Mouse (Mus musculus) forebrain, embryonic 15.5 days (tissue): ENCODE data around the gene St6galnac6. TPM values are rescaled to one million over a fixed set of nuclear protein-coding genes. Genes with fewer than 3 reads are reported as not detected.

Experiments
- ATAC-seq: fragments of 200-750 bp; cut with Nextera tagmentation; replicated peaks from 2 replicates; pipeline ENCODE4 v1.8.0; 2017; ENCODE audit warnings: mild to moderate bottlenecking, moderate TSS enrichment, moderate library complexity
- H3K27ac ChIP-seq: fragments of 300-500 bp; sonication (generic); replicated peaks from 2 replicates; pipeline ENCODE4 v1.5.1; 2015; ENCODE audit warnings: mild to moderate bottlenecking, inconsistent platforms
- H3K27me3 ChIP-seq: fragments of 300-500 bp; sonication (generic); 2 replicates; pipeline ENCODE4 v1.6.1; 2015; ENCODE audit warnings: inconsistent platforms
- H3K36me3 ChIP-seq: fragments of 300-500 bp; sonication (generic); 2 replicates; pipeline ENCODE4 v1.6.1; 2015; ENCODE audit warnings: mild to moderate bottlenecking, inconsistent platforms
- H3K4me1 ChIP-seq: fragments of 300-500 bp; sonication (generic); 2 replicates; pipeline ENCODE4 v1.6.1; 2015; ENCODE audit warnings: inconsistent platforms
- H3K4me2 ChIP-seq: fragments of 300-500 bp; sonication (generic); replicated peaks from 2 replicates; pipeline ENCODE4 v1.6.1; 2015; ENCODE audit warnings: mild to moderate bottlenecking, inconsistent platforms
- H3K4me3 ChIP-seq: fragments of 300-500 bp; sonication (generic); 2 replicates; pipeline ENCODE4 v1.5.1; 2015; ENCODE audit warnings: mild to moderate bottlenecking, inconsistent platforms
- H3K9ac ChIP-seq: fragments of 300-500 bp; sonication (generic); replicated peaks from 2 replicates; pipeline ENCODE4 v1.6.1; 2015; ENCODE audit warnings: mild to moderate bottlenecking, inconsistent platforms
- H3K9me3 ChIP-seq: fragments of 300-500 bp; sonication (generic); 2 replicates; pipeline ENCODE4 v1.6.1; 2016; ENCODE audit warnings: inconsistent platforms
- WGBS: fragments of 180-500 bp; shearing (Covaris S2); methylation state at CpG from one replicate; pipeline ENCODE4 v1.1.7; 2015; ENCODE audit warnings: mixed read lengths; 5-methylcytosine and 5-hydroxymethylcytosine counted together
- polyA plus RNA-seq: library from polyadenylated mRNA; unstranded; fragments of >200 nt; fragmentation: Nextera tagmentation; extraction: Ambion mirVana; gene quantifications from 2 replicates; pipeline ENCODE4 v1.2.1, GENCODE M21; 2015

Gene St6galnac6
- polyA plus RNA-seq, 1 experiment from 2014 or later: 19.3 TPM

DNA sequence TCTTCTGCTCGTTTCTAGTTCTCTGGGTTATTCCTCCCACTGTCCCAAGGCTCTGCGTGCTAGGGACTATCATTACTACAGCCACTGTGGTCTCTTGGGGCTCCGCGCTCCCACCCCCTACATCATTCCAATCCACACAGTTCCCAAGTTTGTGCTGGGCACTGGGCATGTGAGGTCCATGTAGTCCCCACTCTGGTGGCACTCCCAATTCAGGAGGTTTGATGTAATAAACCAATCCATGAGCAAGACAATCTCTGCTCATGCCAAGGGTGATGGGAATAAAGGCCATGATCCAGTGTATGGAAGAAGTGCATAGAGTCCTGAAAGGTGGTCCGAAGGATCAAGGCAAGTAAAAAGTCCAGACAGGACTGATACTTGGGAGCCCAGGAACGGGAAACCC is 25.0 kb upstream of the St6galnac6 start, which contains the start of gene Pip5kl1:
Pip5kl1 (plus strand) TSS at position 301 of the 400 bp plus-strand sequence.
- Histone ChIP-seq H3K27ac (no peak within 1 kb of the TSS), H3K27me3 (no peaks in the 10 kb centered on the region), H3K9me3 (no peaks in the 10 kb centered on the region), H3K9ac (peak within 1 kb of the TSS; percentile 70), H3K4me2 (peak within 1 kb of the TSS; percentile 97), H3K4me1 (peaks cover 30% of the 10 kb centered on the region), H3K36me3 (peaks cover 8% of the 10 kb centered on the region; the same call in 1 of the 2 replicates), H3K4me3 (peak within 1 kb of the TSS; percentile 62)
- WGBS: 80% methylated on average over 6 of the region's 6 CpGs
- ATAC-seq: no peak

- Histone ChIP-seq H3K4me3 (peak overlapping the region; percentile 62), H3K9me3 (no peaks in the 10 kb centered on the region), H3K27me3 (no peaks in the 10 kb centered on the region), H3K4me1 (peaks cover 30% of the 10 kb centered on the region), H3K27ac (no peak overlapping the region), H3K36me3 (peaks cover 8% of the 10 kb centered on the region; the same call in 1 of the 2 replicates), H3K9ac (peak overlapping the region; percentile 70), H3K4me2 (peak overlapping the region; percentile 97)
- ATAC-seq: no peak
- under 1% methylated on average over 26 of the region's 26 CpGs for WGBS
Measured at GRCm38 (mm10) chr2:32574901-32575585, 24.5 kb upstream of the St6galnac6 start.

GRCm38 (mm10) chr2:32575586-32576160 is 23.8 kb upstream of the St6galnac6 start, which contains the start of gene 9430097D07Rik:
TSS of gene 9430097D07Rik (minus strand) at chr2:32575684.
- 3% methylated on average over 28 of the region's 28 CpGs for WGBS
- Histone ChIP-seq H3K9ac (peak within 1 kb of the TSS; percentile 70), H3K36me3 (peaks cover 8% of the 10 kb centered on the region; the same call in 1 of the 2 replicates), H3K4me1 (peaks cover 27% of the 10 kb centered on the region), H3K27me3 (no peaks in the 10 kb centered on the region), H3K27ac (no peak within 1 kb of the TSS), H3K4me2 (peak within 1 kb of the TSS; percentile 97), H3K9me3 (no peaks in the 10 kb centered on the region), H3K4me3 (peak within 1 kb of the TSS; percentile 62)
- ATAC-seq: peak; percentile 81

DNA sequence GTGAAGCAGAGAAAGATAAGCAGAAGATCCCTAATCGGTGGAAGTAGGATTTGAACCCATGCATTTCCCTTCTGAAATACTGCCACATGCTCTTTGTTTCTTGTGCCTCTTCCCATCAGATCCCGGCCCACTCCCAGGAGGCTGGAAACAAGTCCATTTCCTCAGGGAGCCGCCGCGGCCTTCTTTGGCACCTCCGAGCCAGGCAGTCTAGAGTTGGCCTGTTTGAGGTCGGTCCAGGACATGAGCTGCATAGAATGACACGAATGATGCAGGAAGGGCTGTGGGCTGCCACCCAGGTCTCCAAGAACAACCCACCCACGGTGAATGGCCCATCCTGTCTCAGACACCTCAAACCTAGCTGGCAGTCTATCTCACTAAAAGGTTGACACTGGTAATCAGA is 23.0 kb upstream of the St6galnac6 start:
- 86% methylated on average over 9 of the region's 9 CpGs for WGBS
- Histone ChIP-seq H3K27ac (no peak overlapping the region), H3K9ac (no peak overlapping the region), H3K36me3 (peaks cover 8% of the 10 kb centered on the region; the same call in 1 of the 2 replicates), H3K27me3 (no peaks in the 10 kb centered on the region), H3K4me1 (peaks cover 23% of the 10 kb centered on the region), H3K4me3 (0 out of 2 replicates have a peak overlapping the region, but pooled peaks have one; percentile 62), H3K4me2 (0 out of 2 replicates have a peak overlapping the region, but pooled peaks have one; percentile 97), H3K9me3 (no peaks in the 10 kb centered on the region)
- ATAC-seq: no peak

GRCm38 (mm10) chr2:32578146-32579046 is 21.1 kb upstream of the St6galnac6 start:
- Histone ChIP-seq H3K27ac (no peak overlapping the region), H3K4me2 (no peak overlapping the region), H3K9me3 (no peaks in the 10 kb centered on the region), H3K36me3 (peaks cover 1% of the 10 kb centered on the region; the same call in 1 of the 2 replicates), H3K4me1 (peaks cover 19% of the 10 kb centered on the region), H3K27me3 (no peaks in the 10 kb centered on the region), H3K9ac (no peak overlapping the region), H3K4me3 (no peak overlapping the region)
- WGBS: 38% methylated on average over 26 of the region's 30 CpGs
- no peak for ATAC-seq

DNA sequence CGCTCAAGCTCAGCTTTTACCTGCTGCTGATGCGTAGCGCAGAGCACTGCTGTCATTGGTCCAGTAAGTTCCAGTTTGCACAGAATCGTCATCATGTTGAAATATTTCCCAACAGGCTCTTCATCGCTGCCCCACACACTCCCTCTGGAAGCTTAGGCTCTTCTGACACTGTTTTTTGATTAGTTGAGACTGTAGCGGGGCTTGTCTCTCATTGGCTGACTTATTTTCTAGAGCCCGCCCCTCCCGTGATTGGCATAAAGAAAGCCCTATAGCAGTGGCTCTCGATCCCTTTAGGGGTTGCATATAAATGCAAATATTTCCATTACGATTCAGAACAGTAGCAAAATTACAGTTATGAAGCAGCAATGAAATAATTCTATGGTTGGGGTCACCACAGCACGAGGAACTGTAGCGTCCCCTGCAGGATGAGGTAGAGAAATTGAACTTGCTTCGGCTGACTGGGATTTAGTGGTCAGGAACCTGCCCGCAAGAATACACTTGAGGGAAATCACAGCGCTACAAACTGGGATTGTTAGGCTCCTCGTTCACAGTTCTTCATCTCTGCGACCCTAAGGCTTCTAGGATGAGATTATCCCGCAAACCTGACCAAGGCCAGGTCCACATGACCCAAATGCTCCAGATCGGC is 17.9 kb upstream of the St6galnac6 start:
- Histone ChIP-seq H3K4me3 (peak overlapping the region; percentile 31), H3K9me3 (no peaks in the 10 kb centered on the region), H3K4me2 (peak overlapping the region; percentile 33), H3K36me3 (no peaks in the 10 kb centered on the region), H3K27me3 (no peaks in the 10 kb centered on the region), H3K4me1 (peaks cover 10% of the 10 kb centered on the region), H3K27ac (no peak overlapping the region), H3K9ac (peak overlapping the region; percentile 15; the same call in 1 of the 2 replicates)
- ATAC-seq: peak; percentile 65
- WGBS: 32% methylated on average over 19 of the region's 19 CpGs

DNA sequence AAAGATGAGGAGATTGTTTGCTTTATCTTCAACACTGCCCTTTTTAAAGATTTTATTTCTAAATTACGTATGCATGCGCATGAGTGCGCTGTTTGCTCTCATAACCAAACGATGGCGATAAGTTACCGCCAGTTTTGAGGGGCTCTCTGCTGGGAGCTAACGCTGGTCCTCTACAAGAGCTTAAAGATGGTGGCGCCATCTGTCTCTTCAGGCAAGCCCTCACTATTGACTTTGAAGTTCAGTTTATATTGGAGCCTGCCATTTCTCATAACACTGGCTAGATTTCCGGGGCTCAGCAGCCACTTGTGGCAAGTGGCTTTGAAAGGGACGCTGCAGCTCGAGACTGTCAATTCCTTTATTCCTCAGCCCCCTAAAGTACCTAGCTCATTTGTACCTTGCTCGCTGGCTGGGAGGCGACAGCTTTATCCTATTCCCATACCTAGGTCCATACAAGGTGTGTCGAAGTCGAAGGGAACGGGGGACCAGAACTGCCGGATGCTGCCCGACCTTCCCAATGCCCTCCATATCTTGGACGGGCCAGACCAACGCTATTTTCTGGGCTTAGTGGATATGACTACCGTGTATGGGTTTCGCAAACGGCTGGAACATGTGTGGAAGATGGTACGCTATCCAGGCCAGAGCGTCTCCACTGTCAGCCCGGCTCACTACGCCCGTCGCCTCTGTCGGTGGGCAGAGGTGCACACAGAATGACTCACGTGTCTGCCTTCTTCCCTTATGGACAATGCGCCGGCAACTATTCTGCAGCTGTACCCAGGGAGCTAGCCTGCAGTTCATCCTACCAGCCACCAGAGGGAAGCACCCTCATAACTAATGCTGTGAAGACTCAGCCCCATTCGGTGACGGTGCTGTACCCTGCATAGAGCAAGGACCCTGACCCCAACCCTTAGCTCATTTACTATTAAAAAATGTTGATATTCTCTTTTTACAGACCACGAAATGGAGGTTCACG is 16.4 kb upstream of the St6galnac6 start:
- Histone ChIP-seq H3K27ac (no peak overlapping the region), H3K4me3 (peak overlapping the region; percentile 36), H3K4me1 (peaks cover 23% of the 10 kb centered on the region), H3K27me3 (no peaks in the 10 kb centered on the region), H3K4me2 (peak overlapping the region; percentile 62), H3K9me3 (no peaks in the 10 kb centered on the region), H3K9ac (peak overlapping the region; percentile 42), H3K36me3 (no peaks in the 10 kb centered on the region)
- peak; percentile 55 for ATAC-seq
- WGBS: 14% methylated on average over 37 of the region's 37 CpGs

DNA sequence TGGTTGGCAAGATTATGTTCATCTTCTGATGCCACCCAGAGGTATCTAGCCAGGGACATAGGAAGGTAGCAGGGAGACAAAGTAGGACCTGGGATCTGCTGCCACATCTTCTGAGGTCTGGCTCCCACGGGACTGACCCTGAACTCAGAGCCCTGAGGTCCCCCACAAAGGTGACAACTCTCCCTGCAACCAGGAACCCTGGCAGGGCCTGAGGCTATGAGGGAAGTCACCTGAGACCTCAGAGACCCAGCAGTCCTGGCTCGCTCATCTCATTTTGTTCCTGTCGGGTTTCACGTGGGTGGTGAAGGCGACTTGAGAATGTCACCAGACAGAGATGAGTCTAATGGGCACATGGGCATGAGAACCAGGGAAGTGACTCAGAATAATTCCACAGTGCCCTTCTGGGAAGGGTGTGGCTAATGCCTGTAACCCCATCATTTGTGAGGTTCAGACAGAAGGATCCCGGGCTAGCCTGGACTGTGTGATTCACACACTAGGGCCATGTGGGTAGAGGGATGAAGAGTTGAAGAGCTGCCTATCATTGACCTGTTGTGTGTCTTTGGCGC is 14.3 kb upstream of the St6galnac6 start:
- Histone ChIP-seq H3K4me2 (no peak overlapping the region), H3K4me1 (peaks cover 33% of the 10 kb centered on the region), H3K9me3 (no peaks in the 10 kb centered on the region), H3K4me3 (no peak overlapping the region), H3K27ac (no peak overlapping the region), H3K9ac (no peak overlapping the region), H3K36me3 (no peaks in the 10 kb centered on the region), H3K27me3 (no peaks in the 10 kb centered on the region)
- no peak for ATAC-seq
- 89% methylated on average over 7 of the region's 7 CpGs for WGBS

DNA sequence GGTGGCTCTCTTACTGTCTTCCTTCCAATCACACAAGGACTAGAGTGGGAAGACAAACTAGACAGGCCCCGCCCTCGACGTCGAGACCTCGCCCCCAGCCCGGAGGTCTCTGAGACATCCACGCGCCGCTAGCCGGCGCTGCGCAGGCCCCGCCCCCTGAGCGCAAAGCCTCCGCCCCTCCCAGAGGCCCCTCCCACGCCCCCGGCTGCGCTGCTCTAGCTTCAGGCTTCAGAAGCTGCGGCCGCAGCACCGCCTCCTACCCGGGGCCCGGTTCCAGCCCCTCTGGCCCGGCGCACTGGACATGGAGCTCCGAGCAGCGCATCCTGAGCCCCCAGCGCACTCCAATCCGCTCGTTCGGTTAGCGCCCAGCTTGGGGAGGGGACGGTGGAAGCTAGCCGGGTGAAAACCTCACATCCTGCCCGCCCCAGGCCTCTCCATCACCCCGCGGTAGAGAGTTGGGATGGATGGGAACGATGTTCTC is 12.6 kb upstream of the St6galnac6 start, which contains the start of gene St6galnac4:
St6galnac4 (plus strand) TSS at position 225 of the 481 bp plus-strand sequence.
- peak within 1 kb of the TSS; percentile 64 for H3K9ac ChIP-seq
- peaks cover 33% of the 10 kb centered on the region for H3K4me1 ChIP-seq
- ATAC-seq: peak; percentile 71
- H3K27ac ChIP-seq: 0 out of 2 replicates have a peak within 1 kb of the TSS, but pooled peaks have one; percentile 12
- under 1% methylated on average over 38 of the region's 38 CpGs for WGBS
- H3K4me2 ChIP-seq: peak within 1 kb of the TSS; percentile 61
- peak within 1 kb of the TSS; percentile 56 for H3K4me3 ChIP-seq
- no peaks in the 10 kb centered on the region for H3K27me3 ChIP-seq
- no peaks in the 10 kb centered on the region for H3K36me3 ChIP-seq
- H3K9me3 ChIP-seq: no peaks in the 10 kb centered on the region

DNA sequence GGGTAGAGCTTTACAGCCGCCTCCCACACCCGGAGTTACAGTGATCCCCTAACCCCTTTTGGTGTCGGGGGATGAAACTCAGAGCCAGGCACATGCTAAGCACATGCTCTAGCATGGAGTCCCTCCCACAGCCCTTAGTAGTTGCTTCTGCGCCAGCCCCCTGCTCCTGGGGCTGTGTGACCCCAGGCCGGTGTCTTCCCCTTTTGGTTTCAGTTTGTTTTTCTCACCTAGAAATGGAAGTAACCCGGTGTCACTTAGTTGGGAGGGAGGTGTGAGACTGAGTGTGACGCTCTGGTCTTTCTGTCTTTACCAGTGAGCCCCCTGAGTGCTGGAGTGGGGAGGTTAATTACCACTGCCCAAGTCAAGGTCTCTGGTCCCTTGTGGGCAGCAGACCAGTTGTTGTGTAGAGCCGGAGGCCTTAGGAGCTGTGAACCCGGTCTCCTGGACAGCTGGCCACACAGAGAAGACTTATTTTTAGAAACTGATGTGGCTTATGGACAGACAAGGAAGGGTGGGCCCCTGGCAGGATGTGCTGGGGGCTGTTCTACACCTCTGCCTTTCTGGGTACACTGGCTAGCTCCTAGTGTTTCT is 11.7 kb upstream of the St6galnac6 start:
- Histone ChIP-seq H3K36me3 (no peaks in the 10 kb centered on the region), H3K4me1 (peaks cover 32% of the 10 kb centered on the region), H3K4me2 (peak overlapping the region; percentile 61), H3K9ac (peak overlapping the region; percentile 64; the same call in 1 of the 2 replicates), H3K27me3 (no peaks in the 10 kb centered on the region), H3K9me3 (no peaks in the 10 kb centered on the region), H3K27ac (no peak overlapping the region), H3K4me3 (peak overlapping the region; percentile 56)
- WGBS: 52% methylated on average over 9 of the region's 9 CpGs
- ATAC-seq: no peak
